Mouse (Mus musculus): Measurements from ENCODE around the gene Cxcr2.

DNA sequence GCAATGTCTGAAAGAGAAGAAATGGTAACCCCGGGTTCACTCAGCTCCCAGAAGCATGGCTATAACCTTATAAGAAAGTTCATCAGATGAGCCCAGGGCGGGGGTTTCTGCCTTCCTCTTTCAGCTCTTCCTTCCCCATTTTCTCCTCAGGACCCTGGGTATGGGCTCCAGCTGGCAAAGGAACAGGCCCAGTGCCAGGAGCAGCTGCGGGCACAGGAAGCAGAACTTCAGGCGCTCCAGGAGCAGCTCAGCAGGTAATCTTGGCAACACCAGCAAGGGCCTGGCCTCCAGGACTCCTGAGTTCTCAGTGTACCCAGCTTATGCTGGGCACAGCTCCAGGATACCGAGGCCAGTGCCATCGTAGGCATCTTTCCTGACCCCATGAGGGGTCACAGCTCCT is 19.8 kb upstream of the Cxcr2 start:
- TF ChIP-seq CTCF (IDR thresholded peaks at IDR 0.05; ENCODE audit: borderline replicate concordance, insufficient read depth, low read length) = no peak
- no peak for TF ChIP-seq POLR2A (IDR thresholded peaks at IDR 0.05; ENCODE audit: low read depth, low read length)
